ENCODE assay signal across 20 mouse cellular contexts in the genomic region with DNA sequence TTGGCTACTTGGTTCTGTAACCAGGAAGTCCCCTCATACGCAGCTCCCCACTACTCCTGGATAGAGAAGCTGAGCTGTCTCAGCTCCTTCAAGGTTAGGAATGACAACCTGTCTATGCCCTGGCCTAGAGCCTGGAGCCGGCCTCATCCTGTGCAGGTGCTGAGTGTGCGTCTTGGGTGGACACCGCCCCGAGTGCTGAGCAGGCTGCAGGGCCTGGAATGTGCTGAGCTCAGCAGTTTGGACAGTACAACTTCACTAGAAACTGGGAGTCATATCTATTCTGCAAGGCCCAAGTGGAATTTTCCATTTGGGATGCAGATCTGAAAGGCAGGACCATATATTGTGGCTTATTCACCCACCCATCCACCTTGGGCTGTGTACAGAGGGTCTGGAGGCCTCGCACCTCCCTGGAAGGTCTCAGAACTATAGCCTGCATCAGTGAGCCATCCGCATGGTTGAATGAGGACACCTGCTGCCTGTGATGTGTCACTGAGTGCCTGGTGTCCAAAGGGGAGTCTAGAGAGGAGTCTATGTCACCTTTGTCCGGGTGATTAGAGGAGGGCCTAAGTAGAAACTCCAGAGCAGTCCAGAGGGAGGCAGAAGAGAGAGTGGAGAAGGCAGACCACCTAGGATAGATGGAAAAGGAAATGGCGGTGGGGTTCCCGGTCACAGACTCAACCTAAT.
DNase-seq lines count a peak whose midpoint lies in the region; ATAC-seq and TF ChIP-seq lines count a peak whose summit lies in the region.
"Had no signal": no experiment of that assay in that cellular context is flagged by ENCODE, and none has a peak within 500 bp of the region (broad histone marks: within the 10 kb centered on the region; RNA-seq: fewer than 3 reads in every experiment).

No protein-coding gene starts in this region.

- 0 out of 2 replicates have a peak, but pooled peaks cover 4% of the 10 kb centered on the region for H3K4me1 ChIP-seq in kidney, adult 2 months (ENCODE audit: control insufficient read depth, insufficient read depth, low read length)
- peaks cover 24% of the 10 kb centered on the region for H3K4me1 ChIP-seq in neural tube, embryonic 15.5 days
- H3K4me1 ChIP-seq: heart, embryonic 13.5 days; midbrain, embryonic 12.5 days had no signal

- intact Hi-C loops in left cerebral cortex, adult 2 months (cut with DNase I): loop anchor here (5.0 kb wide), 1 partner anchor 79 kb away; no protein-coding TSS in a partner anchor
- intact Hi-C loops in left cerebral cortex, postnatal 4 days (cut with DNase I): no loop called here

- no peaks in the 10 kb centered on the region for H3K9me3 ChIP-seq in neural tube, embryonic 15.5 days (replicated peaks)
- H3K9me3 ChIP-seq: embryonic facial prominence, embryonic 13.5 days; heart, embryonic 13.5 days; liver, embryonic 15.5 days; midbrain, embryonic 12.5 days had no signal

- peak; percentile 40 for DNase-seq in cerebellum, adult 9-11 months
- DNase-seq in left cerebral cortex, adult 2 months (ENCODE audit: extremely low spot score in 1 of 2, low spot score in 2 of 2): no peak
- no peak for DNase-seq in left cerebral cortex, postnatal 4 days
- peak; percentile 72 for DNase-seq in kidney, adult 2 months
- peak; percentile 67 to 72 for DNase-seq in kidney, postnatal 36 days
- no peak for DNase-seq in embryo, embryonic 11 days
- DNase-seq: adrenal gland, postnatal 10 days; gastrocnemius, postnatal 14 days; layer of hippocampus, adult 9-11 months; lung, postnatal 4 days; thymus, postnatal 36 days had no signal

- no peak overlapping the region for H3K4me2 ChIP-seq in neural tube, embryonic 15.5 days
- H3K4me2 ChIP-seq: embryonic facial prominence, embryonic 13.5 days; heart, embryonic 13.5 days; liver, embryonic 15.5 days; midbrain, embryonic 12.5 days had no signal

- TF ChIP-seq CTCF in left cerebral cortex, adult 2 months (IDR thresholded peaks at IDR 0.05): no peak; the same call in 1 of the 2 replicates
- TF ChIP-seq CTCF in kidney, adult 2 months (conservative IDR thresholded peaks at IDR 0.05; ENCODE audit: insufficient read depth, insufficient read length, low read depth, low read length): no peak

- 64% methylated on average over 10 of the region's 10 CpGs for WGBS in kidney, adult 2 months
- WGBS in neural tube, embryonic 15.5 days: 82% methylated on average over 10 of the region's 10 CpGs

- peak overlapping the region; percentile 93 for H3K27ac ChIP-seq in left cerebral cortex, adult 2 months
- H3K27ac ChIP-seq in kidney, adult 2 months (ENCODE audit: insufficient read depth, low read depth, low read length): no peak overlapping the region
- H3K27ac ChIP-seq in neural tube, embryonic 15.5 days (replicated peaks): no peak overlapping the region
- H3K27ac ChIP-seq: embryonic facial prominence, embryonic 13.5 days; heart, embryonic 13.5 days; liver, embryonic 15.5 days; midbrain, embryonic 12.5 days had no signal

- no peaks in the 10 kb centered on the region for H3K27me3 ChIP-seq in kidney, adult 2 months (replicated peaks; ENCODE audit: control insufficient read depth, insufficient read depth, low read length)
- no peaks in the 10 kb centered on the region for H3K27me3 ChIP-seq in neural tube, embryonic 15.5 days (replicated peaks)
- H3K27me3 ChIP-seq: embryonic facial prominence, embryonic 13.5 days; heart, embryonic 13.5 days; midbrain, embryonic 12.5 days had no signal

- ATAC-seq in cerebellum, adult (ENCODE audit: insufficient number of reproducible peaks, low FRiP score, low TSS enrichment): no peak
- no peak for ATAC-seq in neural tube, embryonic 15.5 days (ENCODE audit: low FRiP score)
- ATAC-seq: forebrain, embryonic 14.5 days; hindbrain, embryonic 16.5 days had no signal

- H3K36me3 ChIP-seq in kidney, adult 2 months (ENCODE audit: control insufficient read depth, insufficient read depth, low read length): no peaks in the 10 kb centered on the region
- no peaks in the 10 kb centered on the region for H3K36me3 ChIP-seq in neural tube, embryonic 15.5 days
- H3K36me3 ChIP-seq: embryonic facial prominence, embryonic 13.5 days; heart, embryonic 13.5 days; liver, embryonic 15.5 days; midbrain, embryonic 12.5 days had no signal

- no peak for TF ChIP-seq POLR2A in kidney, adult 2 months (IDR thresholded peaks at IDR 0.05; ENCODE audit: low read depth, low read length)

- no peak overlapping the region for H3K4me3 ChIP-seq in left cerebral cortex, adult 2 months
- H3K4me3 ChIP-seq in kidney, adult 2 months (ENCODE audit: insufficient read depth, low read depth, low read length): no peak overlapping the region
- no peak overlapping the region for H3K4me3 ChIP-seq in neural tube, embryonic 15.5 days (replicated peaks)
- H3K4me3 ChIP-seq: embryonic facial prominence, embryonic 13.5 days; heart, embryonic 13.5 days; liver, embryonic 15.5 days; midbrain, embryonic 12.5 days; myocyte had no signal

- H3K9ac ChIP-seq in neural tube, embryonic 15.5 days (replicated peaks): no peak overlapping the region
- H3K9ac ChIP-seq: embryonic facial prominence, embryonic 13.5 days; heart, embryonic 13.5 days; liver, embryonic 15.5 days; midbrain, embryonic 12.5 days had no signal

Comparison
In these comparisons a context has a peak if more than half of its experiments do, and no peak if none do; other contexts are left out.
1. DNase-seq: peak in cerebellum, adult 9-11 months (single experiment), kidney, adult 2 months (single experiment) and kidney, postnatal 36 days (2 of 2); none in left cerebral cortex, adult 2 months (0 of 2), left cerebral cortex, postnatal 4 days (single experiment) and embryo, embryonic 11 days (single experiment).